9 mouse cellular contexts compared by ENCODE assay signal in the genomic region with DNA sequence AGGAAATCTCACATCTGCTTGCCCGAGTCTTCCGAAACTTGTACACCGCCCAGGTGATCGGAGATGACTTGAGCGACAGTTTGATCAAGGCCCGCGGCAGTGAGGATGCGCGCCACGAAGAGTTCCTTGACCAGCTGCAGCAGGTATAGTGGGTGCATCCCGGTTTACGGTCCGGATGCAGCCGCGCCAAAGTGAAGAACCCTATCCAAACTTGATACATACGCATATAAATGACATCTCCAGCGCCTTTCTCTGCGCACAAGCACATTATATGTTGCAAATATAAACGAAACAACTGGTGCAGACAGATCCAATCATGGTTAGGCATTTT. TPM values are rescaled to one million over a fixed set of nuclear protein-coding genes. Genes with fewer than 3 reads are reported as not detected.
DNase-seq lines count a peak whose midpoint lies in the region; ATAC-seq and TF ChIP-seq lines count a peak whose summit lies in the region.
"Had no signal": no experiment of that assay in that cellular context is flagged by ENCODE, and none has a peak within 500 bp of the region (broad histone marks: within the 10 kb centered on the region; RNA-seq: fewer than 3 reads in every experiment).

No protein-coding gene starts in this region.

- TF ChIP-seq EP300 in liver, postnatal 0 days (IDR thresholded peaks at IDR 0.05; ENCODE audit: low read depth): no peak

- peaks cover 19% of the 10 kb centered on the region for H3K27me3 ChIP-seq in heart, embryonic 12.5 days (replicated peaks)
- H3K27me3 ChIP-seq in E14TG2a.4 (ENCODE audit: insufficient read depth, low read length): peaks cover 14% of the 10 kb centered on the region
- H3K27me3 ChIP-seq in forebrain, embryonic 16.5 days (replicated peaks; ENCODE audit: control insufficient read depth, insufficient read depth, low read length): peaks cover 7% of the 10 kb centered on the region; the same call in 1 of the 2 replicates
- H3K27me3 ChIP-seq in liver, postnatal 0 days (ENCODE audit: insufficient read depth, low read length): 0 out of 2 replicates have a peak, but pooled peaks cover 4% of the 10 kb centered on the region

- no peaks in the 10 kb centered on the region for H3K9me3 ChIP-seq in heart, embryonic 12.5 days (replicated peaks)
- H3K9me3 ChIP-seq in E14TG2a.4 (ENCODE audit: low read length): no peaks in the 10 kb centered on the region
- no peaks in the 10 kb centered on the region for H3K9me3 ChIP-seq in forebrain, embryonic 16.5 days (ENCODE audit: control insufficient read depth, low read length)
- no peaks in the 10 kb centered on the region for H3K9me3 ChIP-seq in liver, postnatal 0 days (ENCODE audit: low read length)

- DNase-seq in heart, postnatal 25 days (ENCODE audit: low spot score): no peak
- DNase-seq in liver, postnatal 0 days: no peak
- no peak for DNase-seq in layer of hippocampus, postnatal 10 days (ENCODE audit: low spot score in 2 of 2)
- DNase-seq in urinary bladder, postnatal 14 days (ENCODE audit: low spot score): no peak
- DNase-seq in adrenal gland, adult 2 months: no peak

- H3K4me1 ChIP-seq in heart, embryonic 12.5 days (replicated peaks): peaks cover 17% of the 10 kb centered on the region; the same call in 1 of the 2 replicates
- peaks cover 37% of the 10 kb centered on the region for H3K4me1 ChIP-seq in E14TG2a.4 (replicated peaks; ENCODE audit: low read depth, low read length)
- H3K4me1 ChIP-seq in forebrain, embryonic 16.5 days (replicated peaks; ENCODE audit: control insufficient read depth, insufficient read depth, low read length): peaks cover 8% of the 10 kb centered on the region
- H3K4me1 ChIP-seq in liver, postnatal 0 days (ENCODE audit: insufficient read depth): peaks cover 10% of the 10 kb centered on the region; the same call in 1 of the 2 replicates

- H3K36me3 ChIP-seq in heart, embryonic 12.5 days: no peaks in the 10 kb centered on the region
- H3K36me3 ChIP-seq in E14TG2a.4 (ENCODE audit: insufficient read depth, low read length): no peaks in the 10 kb centered on the region
- no peaks in the 10 kb centered on the region for H3K36me3 ChIP-seq in forebrain, embryonic 16.5 days (ENCODE audit: control insufficient read depth, insufficient read depth)
- no peaks in the 10 kb centered on the region for H3K36me3 ChIP-seq in liver, postnatal 0 days (replicated peaks; ENCODE audit: insufficient read depth, low read length)

- no peak for TF ChIP-seq CTCF in E14TG2a.4 (conservative IDR thresholded peaks at IDR 0.05; ENCODE audit: low read length)
- no peak for TF ChIP-seq CTCF in liver, postnatal 0 days (IDR thresholded peaks at IDR 0.05; ENCODE audit: low read depth)

- peak overlapping the region; percentile 69 for H3K9ac ChIP-seq in heart, embryonic 12.5 days
- peak overlapping the region; percentile 59 for H3K9ac ChIP-seq in forebrain, embryonic 16.5 days (replicated peaks; ENCODE audit: low read depth, low read length)
- H3K9ac ChIP-seq in liver, postnatal 0 days (replicated peaks): no peak overlapping the region

- peak overlapping the region; percentile 89 for H3K4me2 ChIP-seq in heart, embryonic 12.5 days
- peak overlapping the region; percentile 89 for H3K4me2 ChIP-seq in forebrain, embryonic 16.5 days (ENCODE audit: low read length)
- peak overlapping the region; percentile 76 for H3K4me2 ChIP-seq in liver, postnatal 0 days (ENCODE audit: low read depth, low read length)

- 3% methylated on average over 19 of the region's 19 CpGs for WGBS in heart, embryonic 12.5 days
- 3% methylated on average over 19 of the region's 19 CpGs for WGBS in forebrain, embryonic 16.5 days
- 1% methylated on average over 19 of the region's 19 CpGs for WGBS in liver, postnatal 0 days (ENCODE audit: insufficient replicate concordance)

- H3K4me3 ChIP-seq in heart, embryonic 12.5 days: peak overlapping the region; percentile 78
- peak overlapping the region; percentile 89 for H3K4me3 ChIP-seq in E14TG2a.4 (replicated peaks; ENCODE audit: low read length)
- H3K4me3 ChIP-seq in forebrain, embryonic 16.5 days (replicated peaks; ENCODE audit: low read length): peak overlapping the region; percentile 58
- peak overlapping the region; percentile 55 for H3K4me3 ChIP-seq in liver, postnatal 0 days (ENCODE audit: low read depth, low read length)

- no peak overlapping the region for H3K27ac ChIP-seq in heart, embryonic 12.5 days (ENCODE audit: poor library complexity, severe bottlenecking)
- no peak overlapping the region for H3K27ac ChIP-seq in forebrain, embryonic 16.5 days (ENCODE audit: low read length)
- no peak overlapping the region for H3K27ac ChIP-seq in liver, postnatal 0 days (ENCODE audit: low read depth)

- intact Hi-C loops in heart, postnatal 25 days (cut with DNase I): no loop called here

- no peak for ATAC-seq in heart, embryonic 12.5 days (ENCODE audit: insufficient number of reproducible peaks, low FRiP score)
- ATAC-seq in forebrain, embryonic 16.5 days: no peak
- ATAC-seq in liver, postnatal 0 days: 0 out of 2 replicates have a peak, but pooled peaks have one; percentile 1

RNA-seq across cellular contexts. Expression of a gene that starts 0.5 kb away (rescaled TPM):
- 0.49 and 0.55 TPM in 2 replicates for polyA plus RNA-seq in heart, embryonic 12.5 days (2016; fragmentation: Nextera tagmentation; extraction: Ambion mirVana)
- under 1 TPM in 1 of 2 experiments, not detected in 1; 0.10 TPM for total RNA-seq in heart, postnatal 25 days (2021)
- polyA plus RNA-seq in forebrain, embryonic 16.5 days (2015; fragmentation: Nextera tagmentation; extraction: Ambion mirVana): 0.47 and 0.57 TPM in 2 replicates
- 0.05 TPM in 2 replicates for polyA plus RNA-seq in liver, postnatal 0 days (2015; fragmentation: Nextera tagmentation; extraction: Ambion mirVana)
- 1 to 10 TPM; 1.8 to 2.7 TPM for total RNA-seq in layer of hippocampus, postnatal 10 days (2021)
- total RNA-seq in adrenal gland, adult 2 months (2021): 1 to 10 TPM; 2.0 to 2.2 TPM
- 1.1 and 1.5 TPM in 2 replicates for polyA plus RNA-seq in adrenal gland, adult 2 months (2012; rRNA removed)

RNA-seq across cellular contexts. Expression of a gene that starts 9.4 kb away (rescaled TPM):
- 19.1 and 20.7 TPM in 2 replicates for polyA plus RNA-seq in heart, embryonic 12.5 days (2016; fragmentation: Nextera tagmentation; extraction: Ambion mirVana)
- 10 to 100 TPM; 17.9 to 20.0 TPM for total RNA-seq in heart, postnatal 25 days (2021)
- polyA plus RNA-seq in forebrain, embryonic 16.5 days (2015; fragmentation: Nextera tagmentation; extraction: Ambion mirVana): 12.9 and 13.0 TPM in 2 replicates
- 0.85 and 1.1 TPM in 2 replicates for polyA plus RNA-seq in liver, postnatal 0 days (2015; fragmentation: Nextera tagmentation; extraction: Ambion mirVana)
- 10 to 100 TPM; 10.8 to 12.1 TPM for total RNA-seq in layer of hippocampus, postnatal 10 days (2021)
- 10 to 100 TPM in 1 of 2 experiments, 1 to 10 TPM in 1; 4.8 to 20.7 TPM for total RNA-seq in adrenal gland, adult 2 months (2021)
- 16.6 and 17.5 TPM in 2 replicates for polyA plus RNA-seq in adrenal gland, adult 2 months (2012; rRNA removed)

RNA-seq across cellular contexts. Expression of a gene that starts 50.2 kb away (rescaled TPM):
- polyA plus RNA-seq in heart, embryonic 12.5 days (2016; fragmentation: Nextera tagmentation; extraction: Ambion mirVana): 14.3 and 15.3 TPM in 2 replicates
- 1 to 10 TPM in 1 of 2 experiments, under 1 TPM in 1; 0.52 to 1.2 TPM for total RNA-seq in heart, postnatal 25 days (2021)
- 1.5 and 2.8 TPM in 2 replicates for polyA plus RNA-seq in forebrain, embryonic 16.5 days (2015; fragmentation: Nextera tagmentation; extraction: Ambion mirVana)
- polyA plus RNA-seq in liver, postnatal 0 days (2015; fragmentation: Nextera tagmentation; extraction: Ambion mirVana): 8.3 and 9.3 TPM in 2 replicates
- 1 to 10 TPM in 1 of 2 experiments, under 1 TPM in 1; 0.78 to 1.3 TPM for total RNA-seq in layer of hippocampus, postnatal 10 days (2021)
- 1 to 10 TPM; 1.5 to 2.0 TPM for total RNA-seq in adrenal gland, adult 2 months (2021)
- polyA plus RNA-seq in adrenal gland, adult 2 months (2012; rRNA removed): 3.4 and 4.2 TPM in 2 replicates

RNA-seq across cellular contexts. Expression of a gene that starts 54.1 kb away (rescaled TPM):
- 0.35 and 0.78 TPM in 2 replicates for polyA plus RNA-seq in heart, embryonic 12.5 days (2016; fragmentation: Nextera tagmentation; extraction: Ambion mirVana)
- 1 to 10 TPM; 1.7 to 1.8 TPM for total RNA-seq in heart, postnatal 25 days (2021)
- polyA plus RNA-seq in forebrain, embryonic 16.5 days (2015; fragmentation: Nextera tagmentation; extraction: Ambion mirVana): 1.3 and 1.7 TPM in 2 replicates
- 496 and 544 TPM in 2 replicates for polyA plus RNA-seq in liver, postnatal 0 days (2015; fragmentation: Nextera tagmentation; extraction: Ambion mirVana)
- 1 to 10 TPM; 2.1 to 2.5 TPM for total RNA-seq in layer of hippocampus, postnatal 10 days (2021)
- total RNA-seq in adrenal gland, adult 2 months (2021): 10 to 100 TPM in 1 of 2 experiments, 1 to 10 TPM in 1; 9.6 to 15.9 TPM
- 30.9 and 48.8 TPM in 2 replicates for polyA plus RNA-seq in adrenal gland, adult 2 months (2012; rRNA removed)

RNA-seq across cellular contexts. Expression of a gene that starts 56.2 kb away (rescaled TPM):
- not detected in 2 replicates for polyA plus RNA-seq in heart, embryonic 12.5 days (2016; fragmentation: Nextera tagmentation; extraction: Ambion mirVana)
- not detected for total RNA-seq in heart, postnatal 25 days (2021)
- not detected in 2 replicates for polyA plus RNA-seq in forebrain, embryonic 16.5 days (2015; fragmentation: Nextera tagmentation; extraction: Ambion mirVana)
- not detected in 2 replicates for polyA plus RNA-seq in liver, postnatal 0 days (2015; fragmentation: Nextera tagmentation; extraction: Ambion mirVana)
- total RNA-seq in layer of hippocampus, postnatal 10 days (2021): not detected
- total RNA-seq in adrenal gland, adult 2 months (2021): not detected
- not detected in 2 replicates for polyA plus RNA-seq in adrenal gland, adult 2 months (2012; rRNA removed)
- total RNA-seq: left cerebral cortex, adult 8-10 months had no signal
